Mouse (Mus musculus): ENCODE results near the gene Ror1.

Gene Ror1

GRCm38 (mm10) chr4:100311775-100312537 is 216.4 kb downstream of the Ror1 start:
- no peak for DNase-seq (ENCODE audit: low read depth)

GRCm38 (mm10) chr4:100315066-100315465 is 219.5 kb downstream of the Ror1 start:
- DNase-seq (ENCODE audit: low read depth): no peak

- DNase-seq (ENCODE audit: low read depth): no peak
Observed at GRCm38 (mm10) chr4:100321758-100322157, 226.2 kb downstream of the Ror1 start.

GRCm38 (mm10) chr4:100324719-100325515 is 229.3 kb downstream of the Ror1 start:
- no peak for DNase-seq (ENCODE audit: low read depth)

GRCm38 (mm10) chr4:100328361-100328970 is 232.9 kb downstream of the Ror1 start:
- DNase-seq (ENCODE audit: low read depth): no peak

GRCm38 (mm10) chr4:100335168-100335567 is 239.6 kb downstream of the Ror1 start:
- no peak for DNase-seq (ENCODE audit: low read depth)

- DNase-seq (ENCODE audit: low read depth): no peak
Observed at GRCm38 (mm10) chr4:100347791-100348190, 252.2 kb downstream of the Ror1 start.

GRCm38 (mm10) chr4:100350106-100350795 is 254.7 kb downstream of the Ror1 start:
- no peak for DNase-seq (ENCODE audit: low read depth)

- DNase-seq (ENCODE audit: low read depth): no peak
Observed at GRCm38 (mm10) chr4:100351797-100352290, 256.3 kb downstream of the Ror1 start.

- DNase-seq (ENCODE audit: low read depth): no peak
Observed at GRCm38 (mm10) chr4:100355566-100355965, 260.0 kb downstream of the Ror1 start.

GRCm38 (mm10) chr4:100357881-100358589 is 262.4 kb downstream of the Ror1 start:
- DNase-seq (ENCODE audit: low read depth): no peak

GRCm38 (mm10) chr4:100363666-100364065 is 268.1 kb downstream of the Ror1 start:
- DNase-seq (ENCODE audit: low read depth): no peak

- DNase-seq (ENCODE audit: low read depth): no peak
Observed at GRCm38 (mm10) chr4:100368691-100369090, 273.1 kb downstream of the Ror1 start.

GRCm38 (mm10) chr4:100369541-100370174 is 274.1 kb downstream of the Ror1 start:
- no peak for DNase-seq (ENCODE audit: low read depth)

- DNase-seq (ENCODE audit: low read depth): no peak
Observed at GRCm38 (mm10) chr4:100372806-100373205, 277.2 kb downstream of the Ror1 start.

GRCm38 (mm10) chr4:100373780-100374179 is 278.2 kb downstream of the Ror1 start:
- DNase-seq (ENCODE audit: low read depth): no peak

- no peak for DNase-seq (ENCODE audit: low read depth)
Observed at GRCm38 (mm10) chr4:100375286-100375685, 279.7 kb downstream of the Ror1 start.

GRCm38 (mm10) chr4:100376163-100376562 is 280.6 kb downstream of the Ror1 start:
- no peak for DNase-seq (ENCODE audit: low read depth)

- DNase-seq (ENCODE audit: low read depth): no peak
Observed at GRCm38 (mm10) chr4:100377231-100377630, 281.6 kb downstream of the Ror1 start.

GRCm38 (mm10) chr4:100377996-100378395 is 282.4 kb downstream of the Ror1 start:
- DNase-seq (ENCODE audit: low read depth): no peak

- no peak for DNase-seq (ENCODE audit: low read depth)
Observed at GRCm38 (mm10) chr4:100381760-100382159, 286.2 kb downstream of the Ror1 start.
